Mouse (Mus musculus): ENCODE measurements around the gene Svbp. TPM values are rescaled to one million over a fixed set of nuclear protein-coding genes. Genes with fewer than 3 reads are reported as not detected.
A peak's percentile ranks its signal among the peaks of the same experiment; 100 is the strongest.

Gene Svbp
- total RNA-seq, 2 experiments from 2014 or later, result 61.1 to 64.6 TPM

DNA sequence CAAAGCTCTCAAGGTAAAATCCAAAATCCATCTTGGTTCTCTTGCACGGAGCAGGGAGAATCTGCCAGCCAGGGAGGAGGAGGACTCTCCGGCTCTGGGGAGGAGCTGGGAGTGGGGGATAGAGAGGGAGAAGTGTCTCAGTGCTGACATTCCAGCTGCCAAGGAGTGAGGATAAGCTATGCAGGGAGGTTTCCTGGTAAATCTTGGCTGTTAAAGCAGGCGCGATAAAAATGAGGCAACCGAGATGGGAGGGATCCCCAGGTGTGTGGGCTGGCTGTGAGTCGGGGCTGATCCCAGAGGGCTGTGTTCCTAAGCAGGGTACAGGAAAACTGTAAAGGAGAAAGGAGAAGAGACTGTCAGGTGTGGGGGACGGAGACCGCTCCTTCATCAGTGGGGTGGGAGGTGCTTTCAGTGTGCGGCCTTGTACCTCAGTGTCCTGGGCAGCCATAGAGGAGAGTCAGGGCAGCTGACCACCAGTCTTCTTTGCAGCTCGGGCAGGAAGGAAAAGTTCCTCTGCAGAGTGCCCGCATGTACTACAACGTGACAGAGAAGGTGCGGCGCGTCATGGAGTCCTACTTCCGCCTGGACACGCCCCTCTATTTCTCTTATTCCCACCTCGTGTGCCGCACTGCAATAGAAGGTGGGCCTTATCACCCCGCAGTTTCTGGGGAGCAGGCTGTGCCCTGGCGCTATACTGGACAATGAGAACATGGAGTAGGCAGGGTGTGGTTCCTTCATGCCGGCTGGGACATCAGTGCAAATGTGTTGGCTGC is 49.5 kb downstream of the Svbp start:
- no peak for DNase-seq (ENCODE audit: low spot score in 2 of 2)

DNA sequence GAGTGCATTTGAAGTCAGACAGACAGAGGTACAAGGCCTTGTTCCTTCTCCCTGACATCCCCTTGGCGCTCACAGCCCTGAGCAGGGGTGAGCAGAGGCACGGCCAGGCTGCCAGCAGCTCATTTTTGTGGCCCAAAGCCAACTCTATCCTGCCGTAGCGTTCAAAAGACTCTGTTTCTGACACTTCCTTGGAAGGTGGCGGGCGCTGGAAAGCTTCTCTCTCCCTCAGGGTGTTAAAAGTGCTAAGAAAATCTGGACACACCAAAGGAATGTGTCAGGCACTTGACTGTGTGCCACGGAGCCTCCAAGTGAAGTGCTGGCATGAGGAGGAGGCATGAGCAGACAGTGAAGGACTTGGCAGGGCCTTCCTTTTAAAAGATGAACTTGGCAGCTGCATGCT is 50.5 kb downstream of the Svbp start:
- DNase-seq (ENCODE audit: low spot score in 2 of 2), result no peak

DNA sequence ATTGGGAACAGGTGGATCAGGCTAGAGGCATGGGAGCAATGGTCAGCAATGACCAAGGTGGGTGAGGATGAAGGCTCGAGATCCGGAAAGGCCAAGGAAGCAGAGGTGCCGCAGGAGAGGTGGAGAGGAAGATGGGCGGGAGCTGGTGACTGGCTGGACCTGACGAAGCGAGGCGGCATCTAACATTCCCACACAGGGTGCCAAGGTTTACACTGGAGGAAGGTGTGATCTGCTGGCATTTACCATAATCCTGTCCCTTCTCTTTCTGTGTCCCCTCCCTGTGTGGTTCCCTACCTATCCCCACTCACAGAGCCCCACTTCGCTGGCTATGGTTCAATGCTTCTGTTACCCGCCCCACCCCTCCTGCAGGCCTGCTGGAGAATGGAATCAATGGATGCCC is 50.9 kb downstream of the Svbp start:
- no peak for DNase-seq (ENCODE audit: low spot score in 2 of 2)

DNA sequence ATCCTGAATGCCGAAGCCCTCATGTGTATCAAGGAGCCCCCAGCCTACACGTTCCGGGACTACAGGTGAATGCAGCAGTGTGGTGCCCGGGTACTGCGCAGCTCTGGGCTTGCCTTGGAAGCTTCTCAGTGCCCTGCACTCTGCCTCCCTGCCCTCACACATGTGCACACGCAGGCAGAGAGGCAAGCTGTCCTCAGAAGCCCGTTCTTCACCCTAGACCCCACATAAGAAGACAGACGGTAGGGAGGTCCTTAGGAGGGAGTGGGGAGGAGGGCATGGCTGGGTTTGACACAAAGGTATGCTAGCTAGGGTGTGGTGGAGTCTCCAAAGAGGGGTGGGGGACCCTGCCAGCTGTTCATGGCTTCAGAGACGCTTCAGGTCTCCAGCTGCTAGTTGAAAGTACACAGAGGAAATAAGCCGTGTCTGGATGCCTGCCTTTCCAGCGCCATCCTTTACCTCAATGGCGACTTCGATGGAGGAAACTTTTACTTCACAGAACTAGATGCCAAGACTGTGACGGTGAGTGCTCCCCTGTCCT is 51.7 kb downstream of the Svbp start:
- DNase-seq (ENCODE audit: low spot score in 2 of 2), result no peak

DNA sequence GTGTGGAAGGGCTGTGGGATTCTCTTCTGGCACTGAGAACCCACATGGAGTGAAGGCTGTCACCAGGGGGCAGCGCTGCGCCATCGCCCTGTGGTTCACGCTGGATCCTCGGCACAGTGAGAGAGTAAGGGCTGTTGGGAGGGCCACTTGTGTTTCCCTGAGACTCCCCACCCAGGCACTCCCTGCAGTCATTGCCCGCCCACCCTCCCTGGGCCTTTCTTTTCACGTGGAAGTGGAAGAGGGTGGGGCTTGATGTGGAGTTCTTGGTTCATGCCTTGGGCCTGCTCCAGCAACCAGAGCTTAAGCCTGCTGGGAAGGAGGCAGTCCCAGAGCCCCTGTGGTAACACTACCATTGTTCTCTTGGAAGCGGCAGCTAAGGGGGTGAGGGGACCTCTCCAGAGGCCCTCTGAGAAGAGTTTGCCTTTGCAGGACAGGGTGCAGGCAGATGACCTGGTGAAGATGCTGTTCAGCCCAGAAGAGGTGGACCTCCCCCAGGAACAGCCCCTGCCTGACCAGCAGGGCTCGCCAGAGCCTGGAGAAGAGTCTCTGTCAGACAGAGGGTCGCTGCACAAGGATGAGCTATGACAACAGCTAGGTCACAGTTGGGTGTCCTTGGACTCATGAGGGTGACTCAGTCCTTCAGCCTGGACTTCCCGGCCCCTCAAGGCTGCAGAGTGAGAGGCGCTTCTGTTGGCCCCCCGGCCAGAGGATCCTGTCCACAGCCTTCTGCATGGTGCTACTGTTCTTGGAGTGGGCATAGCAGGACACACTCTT is 52.5 kb downstream of the Svbp start:
- DNase-seq (ENCODE audit: low spot score in 2 of 2), result peak; percentile 53 to 74

DNA sequence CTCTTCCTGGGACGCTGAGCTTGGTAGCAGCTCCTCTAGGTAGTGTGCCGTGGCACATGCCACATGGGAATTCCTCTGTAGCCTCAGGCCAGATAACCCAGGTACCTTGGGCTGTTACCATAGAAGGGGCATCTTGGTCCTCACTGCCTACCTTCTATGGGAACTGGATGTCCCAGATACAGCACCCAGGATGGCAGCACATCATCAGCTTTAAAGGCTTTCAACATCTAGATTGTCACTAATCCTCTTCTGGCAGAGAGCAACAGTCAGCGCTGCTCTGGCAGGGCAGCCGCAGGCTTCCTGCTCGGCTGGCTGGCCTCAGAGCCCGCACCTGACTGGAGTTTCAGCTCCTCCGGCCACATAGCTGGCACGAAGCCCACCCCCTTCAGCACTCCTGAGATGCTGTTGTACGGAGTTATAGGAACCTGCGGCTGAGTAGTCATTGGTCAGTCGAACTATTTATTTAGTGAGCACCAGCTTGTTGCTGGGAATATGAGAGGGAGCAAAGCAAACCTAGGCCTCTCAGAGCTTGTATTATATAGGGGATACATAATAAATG is 53.4 kb downstream of the Svbp start:
- DNase-seq (ENCODE audit: low spot score in 2 of 2), result no peak

Other genes starting within 250 kb of the Svbp start
- not detected for gene Lao1, start 233.7 kb upstream of the Svbp start, total RNA-seq (2021)
- 1 to 10 TPM; 5.8 to 7.0 TPM for gene Slc2a1, start 86.6 kb upstream of the Svbp start, total RNA-seq (2021)
- 1 to 10 TPM; 8.0 to 9.5 TPM for gene Zfp691, start 21.1 kb upstream of the Svbp start, total RNA-seq (2021)
- gene Ermap, start 5.3 kb upstream of the Svbp start, total RNA-seq (2021), result 1 to 10 TPM in 1 of 2 experiments, under 1 TPM in 1; 0.54 to 1.9 TPM
- not detected for gene Tmem269, start 22.9 kb downstream of the Svbp start, total RNA-seq (2021)
- gene AU022252, start 37.4 kb downstream of the Svbp start, total RNA-seq (2021), result 10 to 100 TPM; 21.2 to 21.3 TPM
- gene P3h1, start 37.6 kb downstream of the Svbp start, total RNA-seq (2021), result 10 to 100 TPM; 45.6 to 49.3 TPM
- gene Cldn19, start 60.1 kb downstream of the Svbp start, total RNA-seq (2021), result 10 to 100 TPM; 15.4 to 19.0 TPM
- 100 to 1,000 TPM; 605 to 611 TPM for gene Ybx1, start 99.3 kb downstream of the Svbp start, total RNA-seq (2021)
- gene Ppih, start 125.2 kb downstream of the Svbp start, total RNA-seq (2021), result 10 to 100 TPM; 18.0 to 21.9 TPM
- gene Ccdc30, start 220.2 kb downstream of the Svbp start, total RNA-seq (2021), result under 1 TPM; 0.44 to 0.61 TPM
- gene Ppcs, start 227.1 kb downstream of the Svbp start, total RNA-seq (2021), result 1 to 10 TPM; 5.7 to 6.0 TPM
- gene Zmynd12, start 227.5 kb downstream of the Svbp start, total RNA-seq (2021), result not detected